Mouse (Mus musculus) myocyte (in vitro differentiated cells): Measurements from ENCODE around the gene Adcy9.

Experiments
- E2F4 ChIP-seq: IDR thresholded peaks from one replicate; pipeline ENCODE4 v1.6.1; 2011; ENCODE audit warnings: mild to moderate bottlenecking, control low read depth, moderate library complexity; ENCODE audit not compliant: insufficient read depth
- POLR2A ChIP-seq: IDR thresholded peaks from one replicate; pipeline ENCODE4 v1.6.1; 2011; ENCODE audit warnings: low read depth, mild to moderate bottlenecking, control low read depth, moderate library complexity; ENCODE audit not compliant: insufficient read length
- TCF3 ChIP-seq: IDR thresholded peaks from one replicate; pipeline ENCODE4 v1.6.1; 2011; ENCODE audit warnings: low read depth, control low read depth; ENCODE audit not compliant: insufficient read length

GRCm38 (mm10) chr16:4304176-4304922 is 115.9 kb downstream of the Adcy9 start:
- TF ChIP-seq E2F4: no peak
- TF ChIP-seq POLR2A: no peak
- TF ChIP-seq TCF3: no peak
